Mouse (Mus musculus) bone marrow macrophage, adult 2 months (primary cell): ENCODE data around the gene Igsf8.

ENCODE experiments used
- CTCF ChIP-seq: IDR thresholded peaks from 2 replicates; pipeline ENCODE4 v1.5.1; 2012; ENCODE audit warnings: low read depth, mild to moderate bottlenecking, low read length, moderate library complexity
- POLR2A ChIP-seq: IDR thresholded peaks from 2 replicates; pipeline ENCODE4 v1.6.1; 2012; ENCODE audit warnings: mild to moderate bottlenecking, low read depth, low read length, borderline replicate concordance

GRCm38 (mm10) chr1:172317946-172318345 is 56.5 kb downstream of the Igsf8 start:
- TF ChIP-seq POLR2A (no peak), CTCF (no peak)
